Mouse (Mus musculus) olfactory bulb, adult 2 months (tissue): ENCODE measurements around the gene Dnajc4.

Experiments used
- CTCF ChIP-seq: fragments of 200-500 bp; IDR thresholded peaks from 2 replicates; pipeline ENCODE4 v1.5.1; 2012; ENCODE audit warnings: low read depth, mild to moderate bottlenecking, low read length, moderate library complexity; ENCODE audit not compliant: insufficient read depth
- POLR2A ChIP-seq: fragments of 200-500 bp; IDR thresholded peaks from 2 replicates; pipeline ENCODE4 v1.6.1; 2012; ENCODE audit warnings: mild to moderate bottlenecking, low read depth, low read length, moderate library complexity; ENCODE audit not compliant: insufficient read depth

GRCm38 (mm10) chr19:6990712-6991111, 1.7 kb downstream of the Dnajc4 start:
- no peak for TF ChIP-seq CTCF
- no peak for TF ChIP-seq POLR2A
